In genomic region chr1:159989561-159989960, GRCm38 (mm10) we compare ENCODE assay signal across 26 mouse cellular contexts. TPM values are rescaled to one million over a fixed set of nuclear protein-coding genes. Genes with fewer than 3 reads are reported as not detected.
DNase-seq lines count a peak whose midpoint lies in the region; ATAC-seq lines count a peak whose summit lies in the region.
"Had no signal": no experiment of that assay in that cellular context is flagged by ENCODE, and none has a peak within 500 bp of the region (broad histone marks: within the 10 kb centered on the region; RNA-seq: fewer than 3 reads in every experiment).

No protein-coding gene starts in this region.

- intact Hi-C loops in heart, postnatal 36 days (cut with DNase I), result no loop called here

- DNase-seq in heart, adult 11 months, result peak; percentile 4
- DNase-seq in heart, postnatal 36 days, result no peak
- DNase-seq in NIH3T3 (ENCODE audit: low read depth), result peak; percentile 49
- DNase-seq in gastrocnemius, adult 8-10 months (ENCODE audit: low spot score in 2 of 2), result no peak
- no peak for DNase-seq in right cerebral cortex, postnatal 10 days (ENCODE audit: low spot score in 2 of 2)
- no peak for DNase-seq in kidney, postnatal 25 days
- DNase-seq: adrenal gland, adult 2 months; adrenal gland, postnatal 14 days; cerebellum, adult 11 months; cerebellum, adult 2 months; cerebellum, adult 9-11 months; cerebellum, postnatal 36 days; gastrocnemius, postnatal 14 days; heart, adult 18-20 months; heart, postnatal 10 days; heart, postnatal 4 days had no signal

- peak; percentile 86 for ATAC-seq in granulocyte monocyte progenitor cell, adult 5-6 weeks (replicated peaks; ENCODE audit: poor library complexity, severe bottlenecking)
- peak; percentile 52; the same call in 1 of the 2 replicates for ATAC-seq in neutrophil, adult 5-6 weeks (ENCODE audit: extremely low read depth, insufficient number of reproducible peaks, low FRiP score, poor library complexity, severe bottlenecking)
- ATAC-seq: activated CD4-positive, CD25-positive, alpha-beta regulatory T cell, adult 4 months; CD4-positive, CD25-positive, alpha-beta regulatory T cell, adult 4 months; forebrain, embryonic 13.5 days; forebrain, embryonic 16.5 days; hindbrain, postnatal 0 days; inflammation-experienced regulatory T-cells, adult 6 months; intestine, embryonic 16.5 days had no signal

RNA-seq across cellular contexts. Expression of gene 4930523C07Rik, which starts 54.6 kb away (rescaled TPM):
- 10 to 100 TPM; 24.2 to 25.8 TPM for total RNA-seq in heart, postnatal 36 days (2021)
- 22.9 and 28.4 TPM in 2 replicates for total RNA-seq in granulocyte monocyte progenitor cell, adult 5-6 weeks (2014; fragmentation: Nextera tagmentation)
- 53.9 and 82.3 TPM in 2 replicates for total RNA-seq in granulocyte monocyte progenitor cell, adult 5-6 weeks (2017)
- 279 and 337 TPM in 2 replicates for total RNA-seq in neutrophil, adult 5-6 weeks (2017)
- 1 to 10 TPM; 2.5 to 5.5 (median 3.1) TPM for total RNA-seq in gastrocnemius, adult 8-10 months (2022)
- total RNA-seq: MEL had no signal

Comparison
In these comparisons a context has a peak if more than half of its experiments do, and no peak if none do; other contexts are left out.
1. DNase-seq: peak in heart, adult 11 months (single experiment) and NIH3T3 (single experiment); none in heart, postnatal 36 days (0 of 2), gastrocnemius, adult 8-10 months (0 of 2), right cerebral cortex, postnatal 10 days (0 of 2) and kidney, postnatal 25 days (0 of 2).